Mouse (Mus musculus): ENCODE data around the gene Dhx29.
"Not testable (repeated sequence)": the region's sequence is repeated elsewhere in the genome, so short reads cannot be mapped to it uniquely, and the experiment has no call there.

Gene Dhx29

GRCm38 (mm10) chr13:112987532-112987943 is 60.3 kb downstream of the Dhx29 start, which contains the start of gene Ccno:
Ccno (plus strand) TSS chr13:112987802.
- peak; percentile 81 for DNase-seq (ENCODE audit: low spot score)

GRCm38 (mm10) chr13:112987991-112988390 is 60.7 kb downstream of the Dhx29 start:
- DNase-seq (ENCODE audit: low spot score): no peak

DNA sequence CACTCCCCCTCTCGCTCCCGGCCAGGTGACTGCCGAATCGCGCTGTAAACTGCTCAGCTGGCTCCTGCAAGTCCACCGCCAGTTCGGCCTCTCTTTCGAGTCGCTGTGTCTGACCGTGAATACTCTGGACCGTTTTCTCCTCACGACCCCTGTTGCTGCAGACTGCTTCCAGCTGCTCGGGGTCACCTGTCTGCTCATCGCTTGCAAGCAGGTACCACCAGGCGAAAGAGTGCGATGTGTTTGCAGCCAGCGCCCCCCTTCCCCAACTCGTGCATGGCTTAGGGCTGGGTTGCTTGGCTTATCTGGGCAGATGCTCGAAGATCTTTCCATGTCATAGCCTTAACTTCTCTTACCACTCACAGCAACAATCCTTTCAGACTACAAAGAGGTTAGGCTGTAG is 61.6 kb downstream of the Dhx29 start:
- no peak for DNase-seq (ENCODE audit: low spot score)

- no peak for DNase-seq (ENCODE audit: low spot score)
Measured at GRCm38 (mm10) chr13:112989541-112989940, 62.3 kb downstream of the Dhx29 start.

- DNase-seq (ENCODE audit: low spot score): no peak
Measured at GRCm38 (mm10) chr13:112990346-112990745, 63.1 kb downstream of the Dhx29 start.

- DNase-seq (ENCODE audit: low spot score): no peak
Measured at GRCm38 (mm10) chr13:112993531-112994152, 66.4 kb downstream of the Dhx29 start, which contains the start of gene Mcidas. Mcidas (plus strand) TSS chr13:112993845.

DNA sequence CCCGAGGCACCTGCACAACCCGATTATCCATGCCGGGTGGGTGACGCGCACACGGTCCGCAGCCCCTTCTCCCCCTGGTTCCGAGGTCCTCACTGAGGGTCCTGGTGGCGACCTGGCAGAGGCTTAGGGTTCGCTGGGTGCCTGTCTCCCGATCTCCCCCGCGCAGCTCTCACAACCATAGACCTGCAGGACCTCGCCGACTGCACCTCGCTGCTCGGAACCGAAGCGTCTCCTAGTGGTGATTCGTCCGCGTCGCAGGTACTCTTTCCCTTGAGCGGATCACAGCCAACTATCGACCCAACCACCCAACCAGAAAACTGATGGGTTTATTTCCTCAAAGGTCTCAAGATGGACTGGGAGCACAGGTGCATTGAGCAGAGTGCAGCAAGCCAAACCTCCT is 66.9 kb downstream of the Dhx29 start:
- peak; percentile 47 for DNase-seq (ENCODE audit: low spot score)

- DNase-seq (ENCODE audit: low spot score): no peak
Measured at GRCm38 (mm10) chr13:112996407-112996806, 69.2 kb downstream of the Dhx29 start.

DNA sequence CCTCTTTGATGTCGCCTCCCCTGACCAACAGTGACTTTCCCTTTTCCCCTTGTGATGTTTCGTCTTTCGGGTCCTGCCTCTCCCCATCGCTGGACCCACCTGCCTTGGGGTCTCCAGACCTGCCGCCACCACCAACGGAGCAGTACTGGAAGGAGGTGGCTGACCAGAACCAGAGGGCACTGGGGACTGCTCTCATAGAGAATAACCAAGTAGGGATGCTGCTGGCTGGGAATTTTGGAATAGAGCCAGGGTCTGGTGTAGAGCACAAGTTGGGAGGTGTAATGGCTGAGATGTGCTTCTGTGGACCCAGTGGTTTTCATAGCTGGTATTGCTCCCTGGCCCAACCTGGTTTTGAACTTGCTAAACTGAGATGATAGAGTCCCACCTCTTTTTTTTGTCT is 70.1 kb downstream of the Dhx29 start:
- no peak for DNase-seq (ENCODE audit: low spot score)

- no peak for DNase-seq (ENCODE audit: low spot score)
Measured at GRCm38 (mm10) chr13:112998427-112999201, 71.4 kb downstream of the Dhx29 start.

GRCm38 (mm10) chr13:113000090-113000489 is 72.8 kb downstream of the Dhx29 start:
- no peak for DNase-seq (ENCODE audit: low spot score)

- DNase-seq (ENCODE audit: low spot score): no peak
Measured at GRCm38 (mm10) chr13:113000576-113001318, 73.5 kb downstream of the Dhx29 start.

- DNase-seq (ENCODE audit: low spot score): no peak
Measured at GRCm38 (mm10) chr13:113012683-113013082, 85.4 kb downstream of the Dhx29 start.

GRCm38 (mm10) chr13:113013174-113013953 is 86.1 kb downstream of the Dhx29 start:
- not testable (repeated sequence) for DNase-seq (ENCODE audit: low spot score)
